Mouse (Mus musculus): ENCODE measurements at regions not wholly inside any gene's neighbourhood (a gene's known extent, or its start where the extent isn't known, plus 50 kb on each side); places are given as distances from the start of the nearest gene placed in this dataset.

DNA sequence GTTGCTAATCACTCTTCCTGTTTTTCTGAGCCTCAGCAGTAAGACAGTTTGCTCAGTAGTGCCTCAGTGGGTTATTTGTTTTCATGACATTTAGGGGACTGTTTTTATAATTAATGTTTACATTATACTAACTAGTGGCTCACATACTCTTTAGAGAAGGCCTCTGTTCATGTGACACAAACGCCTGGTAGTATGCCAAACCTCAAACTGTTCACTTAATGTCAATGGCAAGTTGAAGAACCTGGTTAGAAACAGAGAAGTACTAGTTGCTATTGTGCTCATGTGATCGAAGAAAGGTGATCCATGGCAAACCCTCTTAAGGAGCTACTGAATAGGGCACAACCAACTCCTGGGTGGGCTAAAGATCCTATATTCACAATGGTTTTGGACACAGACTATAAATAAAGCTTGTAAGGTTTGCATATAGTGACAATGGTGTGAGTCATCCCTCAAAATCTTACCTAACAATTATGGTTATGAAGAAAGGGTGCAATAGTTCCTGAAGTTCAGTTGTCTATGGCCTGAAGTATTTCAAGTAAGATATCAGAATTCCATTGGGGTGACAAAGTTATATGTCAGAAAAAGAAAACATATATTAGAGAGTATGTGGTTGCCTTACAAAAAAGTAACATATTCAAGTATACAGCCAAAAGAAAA is 340.1 kb upstream of the Dph6 start:
- no peaks in the 10 kb centered on the region for H3K27me3 ChIP-seq (ENCODE audit: control insufficient read depth, insufficient read depth, low read length, poor library complexity, severe bottlenecking)
- no peaks in the 10 kb centered on the region for H3K36me3 ChIP-seq (ENCODE audit: control insufficient read depth, insufficient read depth, low read length, poor library complexity, severe bottlenecking)
- no peak for DNase-seq (ENCODE audit: low read depth, low spot score)

- Histone ChIP-seq H3K27me3 (ENCODE audit: control insufficient read depth, insufficient read depth, low read length, poor library complexity, severe bottlenecking) (no peaks in the 10 kb centered on the region), H3K36me3 (ENCODE audit: control insufficient read depth, insufficient read depth, low read length, poor library complexity, severe bottlenecking) (no peaks in the 10 kb centered on the region)
- DNase-seq (ENCODE audit: low read depth, low spot score), result no peak
Measured at GRCm38 (mm10) chr2:115013916-115014315, 359.2 kb upstream of the Dph6 start.

- DNase-seq (ENCODE audit: low read depth, low spot score), result no peak
- H3K36me3 ChIP-seq (ENCODE audit: control insufficient read depth, insufficient read depth, low read length, poor library complexity, severe bottlenecking), result no peaks in the 10 kb centered on the region
- H3K27me3 ChIP-seq (ENCODE audit: control insufficient read depth, insufficient read depth, low read length, poor library complexity, severe bottlenecking), result no peaks in the 10 kb centered on the region
Measured at GRCm38 (mm10) chr2:115026777-115027176, 372.0 kb upstream of the Dph6 start.

GRCm38 (mm10) chr2:115031134-115031533 is 376.4 kb upstream of the Dph6 start:
- H3K27me3 ChIP-seq (ENCODE audit: control insufficient read depth, insufficient read depth, low read length, poor library complexity, severe bottlenecking), result no peaks in the 10 kb centered on the region
- DNase-seq (ENCODE audit: low read depth, low spot score), result no peak
- H3K36me3 ChIP-seq (ENCODE audit: control insufficient read depth, insufficient read depth, low read length, poor library complexity, severe bottlenecking), result no peaks in the 10 kb centered on the region

- no peak for DNase-seq (ENCODE audit: low read depth, low spot score)
- H3K27me3 ChIP-seq (ENCODE audit: control insufficient read depth, insufficient read depth, low read length, poor library complexity, severe bottlenecking), result no peaks in the 10 kb centered on the region
Measured at GRCm38 (mm10) chr2:115036205-115036604, 381.4 kb upstream of the Dph6 start.

DNA sequence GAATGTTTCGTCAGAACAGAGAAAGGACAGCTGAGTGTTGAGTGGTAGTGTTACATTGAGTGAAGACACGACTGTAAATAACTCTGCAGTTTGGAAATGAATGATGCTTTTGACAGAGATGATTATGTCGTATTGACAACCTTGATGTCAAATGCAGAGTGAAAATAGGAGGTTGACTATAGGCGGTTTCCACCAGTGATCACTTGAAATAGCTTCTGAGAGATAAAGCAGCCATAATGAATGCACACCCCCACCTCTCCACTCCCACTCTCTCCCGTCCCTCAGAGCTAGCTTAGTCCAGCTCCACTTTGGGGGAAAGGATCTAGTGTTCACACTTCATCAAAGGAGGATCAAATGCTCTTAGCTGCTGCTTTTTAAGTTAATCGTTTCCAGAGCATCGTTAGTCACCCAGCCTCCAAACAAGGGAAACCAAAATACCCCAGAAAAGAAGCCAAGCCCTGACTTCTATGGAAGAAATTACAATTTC is 387.6 kb upstream of the Dph6 start:
- H3K36me3 ChIP-seq (ENCODE audit: control insufficient read depth, insufficient read depth, low read length, poor library complexity, severe bottlenecking), result no peaks in the 10 kb centered on the region
- no peak for DNase-seq (ENCODE audit: low read depth, low spot score)
- H3K27me3 ChIP-seq (ENCODE audit: control insufficient read depth, insufficient read depth, low read length, poor library complexity, severe bottlenecking), result no peaks in the 10 kb centered on the region

More at GRCm38 (mm10) chr2:115036205-115036604, 381.4 kb upstream of the Dph6 start:
- H3K36me3 ChIP-seq (ENCODE audit: control insufficient read depth, insufficient read depth, low read length, poor library complexity, severe bottlenecking), result no peaks in the 10 kb centered on the region

DNA sequence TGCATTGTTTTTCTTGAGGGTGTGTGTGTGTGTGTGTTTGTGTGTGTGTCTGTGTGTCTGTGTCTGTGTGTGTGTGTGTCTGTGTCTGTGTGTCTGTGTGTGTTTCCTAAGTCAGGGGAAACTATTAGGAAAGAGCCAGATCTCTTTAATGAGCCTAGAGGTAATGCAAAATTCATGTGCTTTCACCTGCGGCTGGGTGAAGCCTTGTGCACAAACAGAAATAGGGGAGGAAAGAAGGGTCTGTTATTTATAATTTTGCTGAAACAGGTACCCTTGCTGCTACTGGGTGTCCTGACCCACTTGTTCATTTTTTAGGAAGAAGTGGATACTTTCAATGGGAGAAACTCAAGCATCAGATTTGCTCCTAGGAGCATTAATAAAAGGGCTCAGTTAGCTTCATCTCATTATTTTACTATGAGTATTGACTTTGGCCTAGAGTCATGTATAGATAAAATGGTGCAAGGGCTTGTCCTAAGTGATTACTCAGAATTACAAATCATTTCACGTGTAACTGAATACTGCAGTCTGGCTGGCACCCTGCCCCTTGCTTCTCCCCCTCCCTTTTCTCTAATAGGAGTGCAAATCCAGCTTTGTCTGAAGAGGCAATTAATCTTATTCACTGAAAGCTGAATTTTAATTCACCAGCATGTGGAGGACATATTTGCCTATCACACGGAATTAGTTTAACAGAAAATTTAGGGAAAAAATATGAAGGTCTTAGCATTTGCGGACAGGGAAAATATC is 401.7 kb upstream of the Dph6 start:
- H3K27me3 ChIP-seq (ENCODE audit: control insufficient read depth, insufficient read depth, low read length, poor library complexity, severe bottlenecking), result no peaks in the 10 kb centered on the region
- no peak for DNase-seq (ENCODE audit: low read depth, low spot score)
- no peaks in the 10 kb centered on the region for H3K36me3 ChIP-seq (ENCODE audit: control insufficient read depth, insufficient read depth, low read length, poor library complexity, severe bottlenecking)

DNA sequence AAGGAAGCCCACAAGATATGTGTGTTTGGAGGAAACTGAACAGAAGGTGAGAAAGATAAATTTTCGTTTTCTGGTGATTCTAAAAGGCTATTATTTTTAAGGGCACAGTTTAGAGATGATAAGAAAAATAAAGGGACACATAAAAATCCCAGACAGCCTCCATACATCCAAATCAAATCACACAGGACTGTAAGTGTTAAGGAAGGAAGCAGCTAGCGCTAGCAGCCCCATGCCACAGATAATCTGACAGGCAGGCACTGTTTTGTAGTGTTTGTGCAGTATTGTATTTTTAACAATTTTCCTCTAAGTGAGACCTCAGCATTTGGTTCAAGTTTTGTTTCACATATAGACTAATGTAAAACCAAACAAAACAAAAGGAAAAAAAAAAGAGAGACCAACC is 402.4 kb upstream of the Dph6 start:
- Histone ChIP-seq H3K27me3 (ENCODE audit: control insufficient read depth, insufficient read depth, low read length, poor library complexity, severe bottlenecking) (no peaks in the 10 kb centered on the region), H3K36me3 (ENCODE audit: control insufficient read depth, insufficient read depth, low read length, poor library complexity, severe bottlenecking) (no peaks in the 10 kb centered on the region)
- no peak for DNase-seq (ENCODE audit: low read depth, low spot score)

DNA sequence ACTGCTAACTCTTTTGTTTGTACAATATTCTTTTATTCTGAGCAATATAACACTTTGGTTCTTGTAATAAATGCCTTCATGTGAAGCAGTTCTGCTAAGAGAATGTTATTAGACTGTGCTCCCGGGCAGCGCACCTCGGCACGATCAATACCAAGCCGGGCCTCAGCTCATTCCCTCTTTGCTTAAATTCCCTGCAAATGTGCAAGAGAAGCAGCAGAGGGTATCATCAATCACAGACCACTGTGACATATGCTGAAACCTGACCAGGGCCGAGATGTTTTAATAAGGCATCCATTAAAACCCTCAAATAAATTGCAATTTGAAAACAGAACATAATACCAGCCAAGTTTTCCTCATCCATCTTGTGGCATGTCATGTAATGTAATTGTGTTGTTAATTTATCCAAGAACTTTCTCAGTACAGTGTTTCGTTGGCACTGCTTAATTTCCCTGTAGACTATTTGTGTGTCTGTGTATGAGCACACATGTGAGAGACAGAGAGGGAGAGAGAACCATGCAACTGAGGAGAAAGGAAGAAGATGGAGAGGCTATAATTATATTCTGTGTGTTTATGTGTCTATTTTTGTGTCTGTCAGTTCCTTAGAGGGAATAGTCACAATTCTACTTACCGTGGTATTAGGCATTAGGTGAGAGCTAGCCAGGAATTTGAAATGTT is 412.9 kb upstream of the Dph6 start:
- H3K27me3 ChIP-seq (ENCODE audit: control insufficient read depth, insufficient read depth, low read length, poor library complexity, severe bottlenecking), result no peaks in the 10 kb centered on the region
- DNase-seq (ENCODE audit: low read depth, low spot score), result no peak
- no peaks in the 10 kb centered on the region for H3K36me3 ChIP-seq (ENCODE audit: control insufficient read depth, insufficient read depth, low read length, poor library complexity, severe bottlenecking)

DNA sequence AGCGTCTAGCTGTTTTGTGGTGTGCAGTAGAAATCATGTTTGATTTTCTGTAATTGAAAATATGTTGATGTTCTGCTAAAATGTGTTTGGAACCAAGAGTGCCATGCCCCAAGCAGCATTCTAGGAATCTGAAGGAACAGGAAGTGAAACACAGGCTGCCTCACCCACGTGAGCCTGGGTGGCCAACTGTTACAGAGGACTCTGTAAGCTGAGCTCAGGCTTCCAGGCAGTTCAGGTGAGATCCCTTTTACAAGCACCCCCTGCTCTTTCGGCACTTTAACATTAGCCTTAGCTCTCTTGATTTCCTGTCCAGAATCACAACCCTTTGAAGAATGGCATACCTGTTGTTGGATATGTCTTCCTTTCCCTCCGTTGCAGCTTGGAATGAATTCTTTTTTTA is 414.9 kb upstream of the Dph6 start:
- H3K27me3 ChIP-seq (ENCODE audit: control insufficient read depth, insufficient read depth, low read length, poor library complexity, severe bottlenecking), result no peaks in the 10 kb centered on the region

GRCm38 (mm10) chr2:115070123-115070522 is 415.4 kb upstream of the Dph6 start:
- H3K36me3 ChIP-seq (ENCODE audit: control insufficient read depth, insufficient read depth, low read length, poor library complexity, severe bottlenecking), result no peaks in the 10 kb centered on the region
- H3K27me3 ChIP-seq (ENCODE audit: control insufficient read depth, insufficient read depth, low read length, poor library complexity, severe bottlenecking), result no peaks in the 10 kb centered on the region
- no peak for DNase-seq (ENCODE audit: low read depth, low spot score)

More for the DNA sequence above, 414.9 kb upstream of the Dph6 start:
- no peak for DNase-seq (ENCODE audit: low read depth, low spot score)
- H3K36me3 ChIP-seq (ENCODE audit: control insufficient read depth, insufficient read depth, low read length, poor library complexity, severe bottlenecking), result no peaks in the 10 kb centered on the region

DNA sequence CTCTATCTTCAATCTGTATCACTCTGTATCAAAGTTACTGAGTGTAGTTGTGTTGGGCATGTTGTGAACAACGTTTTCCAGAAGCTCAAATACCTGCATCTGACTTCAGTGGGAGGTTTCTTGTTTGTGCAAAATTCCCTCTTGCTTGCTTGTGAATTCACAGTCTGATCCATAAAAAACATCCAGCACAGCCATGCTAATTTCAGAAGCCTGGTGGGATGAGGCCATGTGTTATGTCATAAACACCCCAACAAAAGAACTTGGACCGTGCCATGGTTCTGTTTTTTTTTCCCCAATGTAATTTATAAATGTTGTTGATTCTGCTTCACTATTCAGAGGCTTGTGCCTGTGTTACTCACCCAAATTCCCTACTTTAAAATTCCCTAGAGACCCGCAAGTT is 415.9 kb upstream of the Dph6 start:
- Histone ChIP-seq H3K36me3 (ENCODE audit: control insufficient read depth, insufficient read depth, low read length, poor library complexity, severe bottlenecking) (no peaks in the 10 kb centered on the region), H3K27me3 (ENCODE audit: control insufficient read depth, insufficient read depth, low read length, poor library complexity, severe bottlenecking) (no peaks in the 10 kb centered on the region)
- DNase-seq (ENCODE audit: low read depth, low spot score), result no peak

DNA sequence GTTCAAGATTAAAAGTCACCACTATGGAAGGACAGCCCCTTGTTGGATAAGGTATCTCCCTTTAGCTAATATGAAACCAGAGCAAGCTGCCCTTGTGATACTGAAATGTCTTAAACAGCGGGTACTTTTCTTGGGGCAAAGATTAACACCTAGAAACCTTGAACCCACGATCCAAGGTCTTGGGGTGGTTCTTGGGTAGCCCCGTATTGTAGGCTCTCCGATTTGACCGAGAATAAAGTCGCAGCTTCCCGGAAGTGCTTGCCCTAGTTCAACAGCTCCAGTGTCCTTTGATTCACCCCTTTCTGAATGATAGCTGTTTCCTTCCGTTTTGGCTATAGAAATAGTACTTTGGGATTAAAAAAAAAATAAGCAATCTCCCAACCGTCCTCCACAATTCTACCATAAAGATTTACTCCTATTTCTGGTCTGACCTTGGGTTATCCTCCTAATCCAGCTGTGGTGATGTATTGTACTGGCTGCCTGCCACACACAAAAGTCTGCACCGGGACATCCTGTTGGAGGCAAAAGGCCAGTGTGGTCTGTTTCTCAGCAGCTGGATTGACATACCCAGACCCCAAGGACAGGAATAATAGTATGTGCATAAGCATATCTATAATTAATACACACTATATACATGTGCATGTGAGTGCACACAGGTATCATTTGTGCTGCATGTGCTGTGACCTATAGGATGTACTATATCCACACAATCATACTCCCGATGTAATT is 427.0 kb upstream of the Dph6 start:
- H3K36me3 ChIP-seq (ENCODE audit: control insufficient read depth, insufficient read depth, low read length, poor library complexity, severe bottlenecking), result no peaks in the 10 kb centered on the region
- H3K27me3 ChIP-seq (ENCODE audit: control insufficient read depth, insufficient read depth, low read length, poor library complexity, severe bottlenecking), result no peaks in the 10 kb centered on the region
- DNase-seq (ENCODE audit: low read depth, low spot score), result no peak

- no peaks in the 10 kb centered on the region for H3K27me3 ChIP-seq (ENCODE audit: control insufficient read depth, insufficient read depth, low read length, poor library complexity, severe bottlenecking)
- no peaks in the 10 kb centered on the region for H3K36me3 ChIP-seq (ENCODE audit: control insufficient read depth, insufficient read depth, low read length, poor library complexity, severe bottlenecking)
- DNase-seq (ENCODE audit: low read depth, low spot score), result no peak
Measured at GRCm38 (mm10) chr2:115082292-115082809, 427.6 kb upstream of the Dph6 start.
